Mouse (Mus musculus) embryonic facial prominence, embryonic 12.5 days (tissue): Measurements from ENCODE around the gene Copg1. TPM values are rescaled to one million over a fixed set of nuclear protein-coding genes. Genes with fewer than 3 reads are reported as not detected.

Experiments used
- ATAC-seq: fragments of 200-750 bp; cut with Nextera tagmentation; 2 replicates; pipeline ENCODE4 v1.8.0; 2017; ENCODE audit not compliant: insufficient number of reproducible peaks, insufficient read depth, low FRiP score, low TSS enrichment
- H3K27ac ChIP-seq: fragments of 300-500 bp; sonication (generic); 2 replicates; pipeline ENCODE4 v1.5.1; 2016; ENCODE audit warnings: mild to moderate bottlenecking
- H3K27me3 ChIP-seq: fragments of 300-500 bp; sonication (generic); 2 replicates; pipeline ENCODE4 v1.6.1; 2016; ENCODE audit warnings: mild to moderate bottlenecking, moderate library complexity
- H3K36me3 ChIP-seq: fragments of 300-500 bp; sonication (generic); 2 replicates; pipeline ENCODE4 v1.6.1; 2016; ENCODE audit warnings: mild to moderate bottlenecking
- H3K4me1 ChIP-seq: fragments of 300-500 bp; sonication (generic); 2 replicates; pipeline ENCODE4 v1.6.1; 2016
- H3K4me2 ChIP-seq: fragments of 300-500 bp; sonication (generic); replicated peaks from 2 replicates; pipeline ENCODE4 v1.6.1; 2016; ENCODE audit warnings: mild to moderate bottlenecking, moderate library complexity
- H3K4me3 ChIP-seq: fragments of 300-500 bp; sonication (generic); 2 replicates; pipeline ENCODE4 v1.5.1; 2016; ENCODE audit warnings: mild to moderate bottlenecking
- H3K9ac ChIP-seq: fragments of 300-500 bp; sonication (generic); 2 replicates; pipeline ENCODE4 v1.6.1; 2016; ENCODE audit warnings: mild to moderate bottlenecking, moderate library complexity
- H3K9me3 ChIP-seq: fragments of 300-500 bp; sonication (generic); 2 replicates; pipeline ENCODE4 v1.6.1; 2016; ENCODE audit warnings: mild to moderate bottlenecking, moderate library complexity
- WGBS: fragments of 180-500 bp; shearing (Covaris S2); methylation state at CpG from one replicate; pipeline ENCODE4 v1.1.7; 2016; 5-methylcytosine and 5-hydroxymethylcytosine counted together
- polyA plus RNA-seq: library from polyadenylated mRNA; unstranded; fragments of >200 nt; fragmentation: Nextera tagmentation; extraction: Ambion mirVana; gene quantifications from 2 replicates; pipeline ENCODE4 v1.2.1, GENCODE M21; 2016

Gene Copg1
- polyA plus RNA-seq, 1 experiment from 2014 or later, result 177 TPM

DNA sequence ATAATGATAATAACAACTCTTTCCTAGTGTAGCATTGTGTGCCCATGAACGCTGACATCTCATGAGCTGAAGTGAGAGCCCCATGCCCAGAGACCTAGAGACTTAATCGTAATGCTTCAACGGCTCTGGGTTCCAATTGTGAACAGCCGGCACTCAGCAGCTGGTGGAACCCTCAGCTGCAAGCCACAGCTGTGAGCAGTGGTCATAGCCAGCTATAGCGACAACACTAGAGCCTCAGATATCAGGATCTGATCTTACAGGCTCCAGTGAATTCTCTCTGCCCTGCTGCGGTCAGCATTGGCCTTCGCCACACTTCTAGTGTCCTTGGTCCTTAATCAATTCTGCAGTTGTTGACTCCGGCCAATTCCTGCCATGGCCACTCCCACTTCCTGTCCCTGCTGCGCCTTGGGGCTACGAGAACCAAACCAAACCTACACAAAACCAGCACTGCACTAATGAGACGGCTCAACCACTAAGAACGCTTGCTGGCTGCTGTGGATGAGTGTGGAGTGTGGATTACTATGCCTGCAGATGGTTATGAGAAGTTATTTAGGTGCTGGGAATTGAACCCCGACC, 11.5 kb upstream of the Copg1 start:
- no peak overlapping the region for H3K9ac ChIP-seq
- no peaks in the 10 kb centered on the region for H3K9me3 ChIP-seq
- no peaks in the 10 kb centered on the region for H3K27me3 ChIP-seq
- WGBS, result 55% methylated on average over 13 of the region's 13 CpGs
- no peaks in the 10 kb centered on the region for H3K36me3 ChIP-seq
- ATAC-seq, result no peak
- no peak overlapping the region for H3K27ac ChIP-seq
- H3K4me2 ChIP-seq, result no peak overlapping the region
- no peak overlapping the region for H3K4me3 ChIP-seq
- H3K4me1 ChIP-seq, result no peaks in the 10 kb centered on the region

DNA sequence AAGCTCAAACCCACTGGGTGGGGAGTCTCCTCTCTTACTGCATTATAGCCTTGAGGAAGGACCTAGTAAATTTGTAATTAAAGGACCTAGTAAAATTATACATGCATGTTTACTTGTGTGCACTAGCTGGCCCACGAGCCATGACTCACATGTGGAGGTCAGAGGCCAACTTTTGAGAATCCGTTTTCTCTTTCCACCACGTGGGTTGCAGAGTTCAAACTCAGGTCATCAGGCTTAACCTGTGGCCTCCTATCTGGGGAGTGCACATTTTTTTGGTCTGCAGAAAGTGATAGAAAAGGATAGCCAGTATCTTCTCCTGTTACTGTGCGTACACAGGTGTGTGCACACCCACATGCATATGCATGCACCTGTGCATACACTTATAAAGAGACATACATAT, 8.6 kb upstream of the Copg1 start:
- 26% methylated on average over 4 of the region's 4 CpGs for WGBS
- no peak overlapping the region for H3K27ac ChIP-seq
- H3K27me3 ChIP-seq, result no peaks in the 10 kb centered on the region
- H3K4me2 ChIP-seq, result no peak overlapping the region
- ATAC-seq, result no peak
- no peaks in the 10 kb centered on the region for H3K4me1 ChIP-seq
- H3K4me3 ChIP-seq, result no peak overlapping the region
- no peaks in the 10 kb centered on the region for H3K9me3 ChIP-seq
- H3K9ac ChIP-seq, result no peak overlapping the region
- H3K36me3 ChIP-seq, result no peaks in the 10 kb centered on the region

- Histone ChIP-seq H3K4me3 (no peak overlapping the region), H3K4me2 (no peak overlapping the region), H3K36me3 (no peaks in the 10 kb centered on the region), H3K9me3 (no peaks in the 10 kb centered on the region), H3K27ac (no peak overlapping the region), H3K9ac (no peak overlapping the region), H3K4me1 (no peaks in the 10 kb centered on the region), H3K27me3 (no peaks in the 10 kb centered on the region)
- 72% methylated on average over 3 of the region's 3 CpGs for WGBS
- no peak for ATAC-seq
These were observed 8.0 kb upstream of the Copg1 start for GRCm38 (mm10) chr6:87879628-87880027.

DNA sequence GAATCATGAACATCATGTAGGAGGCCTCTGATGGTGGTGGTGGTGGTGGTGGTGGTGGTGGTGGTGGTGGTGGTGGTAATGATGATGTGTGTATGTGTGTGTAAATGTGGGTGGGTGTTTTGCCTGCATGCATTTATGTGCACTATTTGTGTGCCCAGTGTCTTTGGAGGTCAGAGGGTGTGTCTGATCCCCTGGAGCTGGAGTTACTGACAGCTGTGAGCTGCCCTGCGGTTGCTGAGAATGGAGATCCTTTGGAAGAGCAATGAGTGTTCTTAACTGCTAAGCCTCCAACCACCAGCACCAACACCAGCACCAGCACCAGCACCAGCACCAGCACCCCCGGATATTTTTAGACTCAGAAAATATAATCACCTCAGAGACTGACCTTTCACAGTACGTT, 5.4 kb upstream of the Copg1 start:
- no peak overlapping the region for H3K27ac ChIP-seq
- 83% methylated on average over 3 of the region's 3 CpGs for WGBS
- ATAC-seq, result no peak

DNA sequence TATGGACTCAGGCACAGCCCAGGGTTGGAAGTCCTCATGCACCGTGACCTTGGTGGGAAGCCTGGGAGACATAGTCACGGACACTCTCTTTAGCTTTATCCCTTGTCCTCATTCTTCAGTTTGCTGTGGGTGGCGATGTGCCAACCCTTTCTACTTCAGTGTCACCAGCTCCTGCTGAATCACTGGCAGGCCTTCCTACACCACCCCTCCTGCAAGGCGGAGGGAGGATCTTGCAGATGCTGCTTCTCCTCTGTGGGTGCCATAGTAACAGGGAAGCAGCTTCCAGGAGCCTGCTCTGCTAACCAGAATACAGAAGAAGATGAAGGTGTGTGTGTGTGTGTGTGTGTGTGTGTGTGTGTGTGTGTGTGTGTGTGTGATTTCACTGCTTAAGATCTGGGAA, 4.8 kb upstream of the Copg1 start:
- no peak overlapping the region for H3K4me3 ChIP-seq
- ATAC-seq, result no peak
- no peak overlapping the region for H3K9ac ChIP-seq
- H3K36me3 ChIP-seq, result no peaks in the 10 kb centered on the region
- no peaks in the 10 kb centered on the region for H3K4me1 ChIP-seq
- no peak overlapping the region for H3K27ac ChIP-seq
- H3K9me3 ChIP-seq, result no peaks in the 10 kb centered on the region
- no peak overlapping the region for H3K4me2 ChIP-seq
- WGBS, result 61% methylated on average over 4 of the region's 4 CpGs
- no peaks in the 10 kb centered on the region for H3K27me3 ChIP-seq

More for the DNA sequence above, 5.4 kb upstream of the Copg1 start:
- Histone ChIP-seq H3K27me3 (no peaks in the 10 kb centered on the region), H3K4me2 (no peak overlapping the region), H3K4me1 (no peaks in the 10 kb centered on the region), H3K9ac (no peak overlapping the region), H3K36me3 (no peaks in the 10 kb centered on the region), H3K4me3 (no peak overlapping the region), H3K9me3 (no peaks in the 10 kb centered on the region)

GRCm38 (mm10) chr6:87886721-87887120, 893 bp upstream of the Copg1 start:
- Histone ChIP-seq H3K4me1 (peaks cover 8% of the 10 kb centered on the region), H3K27me3 (no peaks in the 10 kb centered on the region), H3K4me3 (no peak overlapping the region), H3K36me3 (peaks cover 28% of the 10 kb centered on the region), H3K4me2 (no peak overlapping the region), H3K27ac (no peak overlapping the region), H3K9me3 (no peaks in the 10 kb centered on the region), H3K9ac (no peak overlapping the region)
- no peak for ATAC-seq
- 93% methylated on average over 1 of the region's 1 CpGs for WGBS

DNA sequence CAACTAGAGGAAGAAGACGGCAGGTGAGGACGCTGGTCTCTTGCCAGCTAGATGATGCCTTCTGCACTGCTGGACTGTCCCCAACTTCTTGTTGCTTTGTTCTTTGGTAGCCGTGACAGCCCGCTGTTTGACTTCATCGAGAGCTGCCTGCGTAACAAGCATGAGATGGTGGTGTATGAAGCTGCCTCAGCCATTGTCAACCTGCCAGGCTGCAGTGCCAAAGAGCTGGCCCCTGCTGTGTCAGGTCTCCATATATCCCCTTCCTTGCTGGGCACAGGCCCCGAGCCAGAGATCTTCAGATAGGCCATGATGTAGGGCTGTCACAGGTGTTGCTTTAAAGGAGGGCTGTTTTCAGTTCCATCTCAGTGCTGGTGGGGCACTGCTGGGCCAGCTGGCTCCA, 6.3 kb downstream of the Copg1 start:
- no peak overlapping the region for H3K4me2 ChIP-seq
- H3K4me1 ChIP-seq, result peaks cover under 1% of the 10 kb centered on the region
- peaks cover 98% of the 10 kb centered on the region for H3K36me3 ChIP-seq
- no peak overlapping the region for H3K27ac ChIP-seq
- ATAC-seq, result no peak
- no peaks in the 10 kb centered on the region for H3K27me3 ChIP-seq
- WGBS, result 91% methylated on average over 7 of the region's 7 CpGs
- no peak overlapping the region for H3K4me3 ChIP-seq
- no peaks in the 10 kb centered on the region for H3K9me3 ChIP-seq
- no peak overlapping the region for H3K9ac ChIP-seq

- Histone ChIP-seq H3K4me3 (no peak overlapping the region), H3K4me2 (no peak overlapping the region), H3K4me1 (no peaks in the 10 kb centered on the region), H3K36me3 (peaks cover 90% of the 10 kb centered on the region), H3K9ac (no peak overlapping the region), H3K9me3 (no peaks in the 10 kb centered on the region), H3K27ac (no peak overlapping the region), H3K27me3 (no peaks in the 10 kb centered on the region)
- no peak for ATAC-seq
- 95% methylated on average over 10 of the region's 10 CpGs for WGBS
These were observed 10.4 kb downstream of the Copg1 start for GRCm38 (mm10) chr6:87898028-87898427.

DNA sequence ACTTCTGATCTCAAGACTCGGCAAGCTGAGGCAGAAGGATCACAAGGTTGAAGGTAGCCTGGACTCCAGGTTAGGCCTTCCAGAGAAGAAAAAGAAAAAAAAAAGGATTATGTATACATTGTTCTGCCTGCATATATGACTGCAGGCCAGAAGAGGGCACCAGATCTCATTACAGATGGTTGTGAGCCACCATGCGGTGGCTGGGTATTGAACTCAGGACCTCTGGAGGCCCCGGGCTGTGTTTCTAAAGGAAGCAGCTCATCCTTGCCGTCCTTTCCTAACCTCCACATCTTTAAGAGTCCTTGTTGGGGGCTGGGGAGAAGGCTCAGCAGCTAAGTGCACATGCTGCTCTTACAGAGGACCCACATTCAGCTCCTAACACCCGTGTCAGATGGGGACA, 19.0 kb downstream of the Copg1 start:
- Histone ChIP-seq H3K4me1 (no peaks in the 10 kb centered on the region), H3K9me3 (no peaks in the 10 kb centered on the region), H3K4me2 (no peak overlapping the region), H3K27ac (no peak overlapping the region), H3K27me3 (no peaks in the 10 kb centered on the region), H3K9ac (no peak overlapping the region), H3K4me3 (no peak overlapping the region), H3K36me3 (peaks cover 94% of the 10 kb centered on the region)
- no peak for ATAC-seq
- 58% methylated on average over 5 of the region's 5 CpGs for WGBS

DNA sequence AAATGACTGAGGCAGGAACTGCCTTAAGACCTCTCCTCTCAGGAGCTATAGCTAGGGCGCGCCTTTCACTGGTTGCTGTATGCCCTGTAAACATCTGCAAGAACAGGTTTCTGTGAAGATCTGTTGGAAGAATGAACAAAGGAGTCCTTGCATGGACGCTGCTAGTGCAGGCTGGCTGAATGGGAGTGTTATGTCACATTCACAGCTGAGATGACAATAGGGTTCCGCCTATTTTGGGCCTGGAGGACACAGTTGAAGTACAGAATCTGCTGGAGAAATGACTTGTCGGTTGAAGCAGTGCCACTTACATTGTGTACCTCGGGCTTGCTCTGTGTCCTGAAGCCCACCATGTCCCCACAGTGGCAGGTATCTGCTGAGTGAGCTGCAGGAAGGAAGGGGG, 21.6 kb downstream of the Copg1 start:
- no peaks in the 10 kb centered on the region for H3K27me3 ChIP-seq
- no peak overlapping the region for H3K4me3 ChIP-seq
- no peak overlapping the region for H3K9ac ChIP-seq
- H3K4me2 ChIP-seq, result no peak overlapping the region
- H3K36me3 ChIP-seq, result peaks cover 88% of the 10 kb centered on the region
- no peak for ATAC-seq
- no peaks in the 10 kb centered on the region for H3K4me1 ChIP-seq
- WGBS, result 81% methylated on average over 6 of the region's 6 CpGs
- H3K9me3 ChIP-seq, result no peaks in the 10 kb centered on the region
- H3K27ac ChIP-seq, result no peak overlapping the region

DNA sequence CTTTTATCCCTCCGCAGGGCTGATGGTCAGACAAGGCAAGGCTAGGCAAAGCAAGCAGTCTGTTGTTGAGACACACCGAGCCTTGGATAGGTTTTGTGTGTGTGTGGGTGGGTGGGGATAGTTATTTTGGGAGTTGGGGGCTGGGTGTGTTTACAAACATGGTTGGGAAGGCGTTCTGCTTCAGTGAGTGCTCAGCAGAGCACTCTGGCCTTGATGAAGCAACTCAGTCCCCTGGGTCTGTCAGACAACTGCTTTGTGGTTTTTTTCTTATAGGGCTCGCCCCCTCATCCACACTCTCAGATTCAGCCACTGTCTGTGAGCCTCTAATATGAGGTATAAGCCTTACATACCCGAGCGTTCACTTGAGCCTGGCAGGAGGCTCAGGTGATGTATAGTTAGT, 23.9 kb downstream of the Copg1 start:
- no peak for ATAC-seq
- WGBS, result 84% methylated on average over 6 of the region's 6 CpGs

DNA sequence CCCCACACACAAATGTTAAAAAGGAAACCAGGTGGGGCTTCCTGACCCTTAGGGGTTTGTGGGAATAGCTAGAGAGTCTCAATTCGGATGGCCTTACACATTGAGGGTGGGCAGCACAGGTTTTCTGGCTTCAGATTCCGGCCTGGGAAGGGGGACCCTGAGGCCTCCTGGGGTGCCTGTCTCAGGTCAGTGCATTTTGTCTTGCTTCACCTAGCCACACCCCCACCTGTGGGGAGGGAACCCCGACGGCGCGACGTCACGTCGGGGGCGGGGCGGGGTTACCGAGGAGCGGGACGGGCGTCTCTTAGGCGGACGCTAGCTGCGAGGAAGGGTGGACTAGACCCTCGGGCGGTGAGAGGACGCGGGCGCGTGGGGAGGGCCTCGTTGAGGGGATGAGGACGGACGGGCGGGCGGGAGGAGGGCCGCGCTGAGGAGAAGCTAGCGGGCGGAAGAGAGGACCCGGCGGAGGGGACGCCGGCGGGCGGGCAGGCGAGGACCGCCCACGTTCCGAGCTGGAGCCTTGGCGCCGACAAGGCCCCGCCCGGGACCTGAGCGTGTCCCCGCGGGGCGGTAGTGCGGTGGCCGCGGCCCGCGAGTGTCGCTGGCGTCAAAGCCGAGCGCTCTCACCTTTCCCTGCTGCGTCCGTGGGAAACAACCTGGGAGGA, 26.2 kb downstream of the Copg1 start, which contains the start of gene Hmces:
Hmces (plus strand) TSS at position 275 of the 665 bp plus-strand sequence.
- Histone ChIP-seq H3K4me1 (peaks cover 10% of the 10 kb centered on the region), H3K36me3 (peaks cover 70% of the 10 kb centered on the region), H3K4me3 (peak within 1 kb of the TSS; percentile 91), H3K4me2 (peak within 1 kb of the TSS; percentile 90), H3K27me3 (no peaks in the 10 kb centered on the region), H3K9ac (peak within 1 kb of the TSS; percentile 86), H3K27ac (peak within 1 kb of the TSS; percentile 92), H3K9me3 (no peaks in the 10 kb centered on the region)
- WGBS, result under 1% methylated on average over 55 of the region's 62 CpGs
- ATAC-seq, result peak; percentile 83

More for the DNA sequence above, 23.9 kb downstream of the Copg1 start:
- Histone ChIP-seq H3K4me1 (peaks cover 10% of the 10 kb centered on the region), H3K9me3 (no peaks in the 10 kb centered on the region), H3K36me3 (peaks cover 71% of the 10 kb centered on the region), H3K9ac (no peak overlapping the region), H3K27me3 (no peaks in the 10 kb centered on the region), H3K4me3 (no peak overlapping the region), H3K27ac (no peak overlapping the region), H3K4me2 (no peak overlapping the region)
